Mouse (Mus musculus) CD4-positive helper T cell, adult 2 months (primary cell): ENCODE measurements at regions not wholly inside any gene's neighbourhood (a gene's known extent, or its start where the extent isn't known, plus 50 kb on each side); places are given as distances from the start of the nearest gene placed in this dataset.

ENCODE experiments used
- DNase-seq: peaks from one replicate; pipeline ENCODE4 v3.0.0-alpha.2; 2012; ENCODE audit warnings: low read depth, missing footprints, low spot score

- DNase-seq: no peak
Observed at GRCm38 (mm10) chr6:49769904-49770720, 52.4 kb upstream of the Npy start.
